Mouse (Mus musculus): ENCODE measurements around the gene Chrnd. TPM values are rescaled to one million over a fixed set of nuclear protein-coding genes. Genes with fewer than 3 reads are reported as not detected.

Chrnd gene
- not detected in 3 replicates for total RNA-seq (2017)

DNA sequence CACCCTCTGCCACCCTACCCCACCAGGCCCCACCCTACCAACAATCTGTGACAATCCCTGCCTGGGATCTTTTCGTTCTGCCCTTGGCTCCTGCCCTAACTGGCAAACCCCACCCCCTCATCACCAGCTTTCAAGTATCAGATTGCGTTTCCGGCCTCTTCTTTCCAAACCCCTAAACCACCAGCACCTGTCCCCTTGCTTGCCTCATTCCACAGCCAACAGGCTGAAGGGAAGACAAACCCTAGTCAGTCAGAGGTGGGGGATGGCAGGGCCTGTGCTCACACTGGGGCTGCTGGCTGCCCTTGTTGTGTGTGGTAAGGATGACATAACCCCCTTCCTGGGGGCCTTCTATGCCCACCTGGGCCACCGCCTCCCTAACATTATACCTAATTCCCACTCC, at the start of gene Chrnd:
Gene Chrnd, plus strand, starts transcription at position 179 of the 400 bp plus-strand sequence.
- ATAC-seq (replicated peaks; ENCODE audit: insufficient number of reproducible peaks, low FRiP score, low TSS enrichment, poor library complexity, severe bottlenecking), result no peak

DNA sequence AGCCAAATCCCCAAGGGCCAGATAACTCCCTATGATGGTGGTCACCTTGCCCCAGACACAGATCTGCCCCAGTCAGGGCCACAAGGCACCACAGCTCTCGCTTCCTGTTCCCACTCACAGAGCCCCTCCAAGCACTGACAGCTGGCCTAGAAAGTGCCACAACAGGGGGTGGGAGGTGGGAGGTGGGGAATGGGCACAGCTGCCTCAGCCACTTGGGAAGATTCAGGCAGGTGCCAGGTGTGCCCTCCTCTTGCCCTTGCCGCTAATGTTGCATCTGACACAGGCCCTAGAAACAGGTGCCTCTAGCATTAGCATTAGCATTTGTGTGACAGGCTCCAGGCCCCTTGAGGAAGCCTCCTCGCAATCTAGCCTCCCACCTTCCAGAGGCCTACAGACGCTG, 48.9 kb upstream of the Chrnd start:
- ATAC-seq (replicated peaks; ENCODE audit: insufficient number of reproducible peaks, low FRiP score, low TSS enrichment, poor library complexity, severe bottlenecking), result no peak

DNA sequence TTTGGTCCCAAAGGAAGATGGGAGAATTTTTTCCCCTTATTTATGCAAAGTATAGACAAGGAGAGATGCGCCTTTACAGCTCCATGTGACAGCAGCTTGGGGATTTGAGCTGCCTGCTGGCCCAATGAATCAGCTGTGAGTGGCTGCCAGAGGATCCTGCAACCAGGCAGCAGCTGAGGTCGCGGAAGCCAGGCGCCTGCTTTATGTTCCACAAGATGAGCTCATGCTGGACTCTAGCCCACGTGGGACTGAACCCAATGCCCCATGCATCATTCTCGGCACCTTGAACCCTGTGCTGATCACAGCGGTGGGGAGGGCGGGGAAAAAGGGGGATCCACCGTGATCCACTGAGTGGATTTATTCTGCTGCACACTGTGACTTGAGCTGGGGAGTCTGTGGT, 48.0 kb upstream of the Chrnd start:
- ATAC-seq (replicated peaks; ENCODE audit: insufficient number of reproducible peaks, low FRiP score, low TSS enrichment, poor library complexity, severe bottlenecking), result no peak

DNA sequence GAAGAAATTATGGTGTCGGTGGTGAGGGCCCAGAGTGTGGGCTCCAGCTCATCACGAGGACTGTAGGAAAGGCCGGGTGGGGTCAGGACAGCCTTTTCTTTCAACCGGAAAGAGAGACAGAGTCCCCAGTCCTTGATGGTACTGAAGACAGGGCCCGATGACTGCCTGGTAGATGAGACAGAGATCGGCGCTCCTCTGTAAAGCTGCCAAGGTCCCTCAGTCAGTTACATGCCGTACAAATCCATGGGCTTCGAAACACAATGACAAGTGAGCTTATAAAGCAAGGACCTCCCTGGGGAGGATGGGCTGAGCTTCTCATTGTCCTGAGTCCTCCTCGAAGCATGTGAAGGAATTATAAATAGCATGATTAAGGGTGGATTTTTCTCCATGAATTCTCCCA, 47.3 kb upstream of the Chrnd start:
- no peak for ATAC-seq (replicated peaks; ENCODE audit: insufficient number of reproducible peaks, low FRiP score, low TSS enrichment, poor library complexity, severe bottlenecking)

DNA sequence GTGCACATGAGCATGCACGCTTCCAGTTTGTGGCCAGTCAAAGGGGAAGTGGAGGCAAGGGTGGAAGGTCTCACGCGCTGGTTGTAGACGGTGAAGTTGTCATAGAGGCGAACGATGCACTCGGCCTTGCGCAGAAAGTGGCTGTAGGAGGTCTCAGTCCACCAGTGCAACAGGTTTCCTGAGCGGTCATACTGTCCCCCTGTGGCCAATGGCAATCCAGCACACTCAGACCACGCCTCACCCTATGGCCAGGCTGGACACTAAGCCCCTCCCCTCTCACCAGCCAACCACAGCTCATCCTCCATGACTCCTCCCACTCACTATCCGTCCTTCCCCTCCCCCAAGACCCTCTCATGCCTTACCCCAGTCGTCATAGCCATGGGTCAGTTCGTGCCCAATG, 41.0 kb upstream of the Chrnd start:
- ATAC-seq (replicated peaks; ENCODE audit: insufficient number of reproducible peaks, low FRiP score, low TSS enrichment, poor library complexity, severe bottlenecking), result no peak

DNA sequence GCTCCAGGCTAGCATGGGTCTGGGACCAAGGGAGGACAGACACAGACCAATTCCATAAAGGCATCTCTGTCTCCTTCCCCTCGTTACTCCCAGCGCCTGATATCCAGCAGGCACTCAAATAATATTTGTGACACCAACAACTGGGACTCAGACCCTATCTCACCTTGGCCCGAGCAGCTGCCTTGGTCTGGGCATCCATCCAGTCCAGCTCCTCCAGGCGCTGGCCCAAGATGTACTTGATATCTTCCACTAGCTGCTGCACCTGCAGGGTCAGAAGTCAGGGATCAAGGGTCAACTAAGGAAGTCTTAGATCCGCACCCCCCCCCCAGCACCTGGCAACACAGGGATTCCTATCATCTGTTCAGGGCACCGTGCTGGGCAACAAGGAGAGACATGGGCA, 39.1 kb upstream of the Chrnd start:
- ATAC-seq (replicated peaks; ENCODE audit: insufficient number of reproducible peaks, low FRiP score, low TSS enrichment, poor library complexity, severe bottlenecking), result no peak

DNA sequence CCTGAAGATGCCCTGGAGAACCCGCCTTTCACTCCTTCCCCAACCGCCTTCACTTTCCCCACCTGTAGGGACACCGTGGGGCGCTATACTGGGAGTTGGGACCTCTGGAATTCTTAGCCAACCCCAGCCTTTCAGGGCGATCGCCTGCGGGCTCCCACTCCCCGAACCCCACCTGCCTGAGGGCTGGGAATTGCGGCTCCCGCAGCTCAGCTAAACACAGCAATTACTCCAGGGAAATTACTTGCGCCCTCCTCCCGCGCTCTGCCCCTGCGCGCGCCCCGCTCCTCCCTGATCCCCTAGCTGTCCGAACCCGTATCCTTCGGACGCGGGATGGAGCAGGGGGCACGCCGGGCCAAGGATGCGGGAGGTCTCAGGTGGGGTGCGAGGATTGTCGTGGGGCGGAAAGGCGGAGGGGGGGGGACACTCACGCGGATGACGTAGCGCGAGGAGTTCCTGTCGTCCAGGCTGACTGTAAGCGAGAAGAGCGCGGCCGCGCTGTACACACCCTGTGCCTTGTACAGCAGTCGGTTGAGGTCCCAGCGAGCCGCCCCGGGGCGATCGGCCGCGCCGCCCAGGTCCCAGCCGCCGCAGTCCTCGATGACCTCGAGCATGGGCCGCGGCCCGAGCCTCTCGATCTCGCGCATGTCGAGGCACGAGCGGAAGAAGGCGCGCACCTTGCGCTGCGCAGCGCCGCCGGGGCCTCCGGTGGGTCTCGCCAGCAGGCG, 36.5 kb upstream of the Chrnd start:
- no peak for ATAC-seq (replicated peaks; ENCODE audit: insufficient number of reproducible peaks, low FRiP score, low TSS enrichment, poor library complexity, severe bottlenecking)

DNA sequence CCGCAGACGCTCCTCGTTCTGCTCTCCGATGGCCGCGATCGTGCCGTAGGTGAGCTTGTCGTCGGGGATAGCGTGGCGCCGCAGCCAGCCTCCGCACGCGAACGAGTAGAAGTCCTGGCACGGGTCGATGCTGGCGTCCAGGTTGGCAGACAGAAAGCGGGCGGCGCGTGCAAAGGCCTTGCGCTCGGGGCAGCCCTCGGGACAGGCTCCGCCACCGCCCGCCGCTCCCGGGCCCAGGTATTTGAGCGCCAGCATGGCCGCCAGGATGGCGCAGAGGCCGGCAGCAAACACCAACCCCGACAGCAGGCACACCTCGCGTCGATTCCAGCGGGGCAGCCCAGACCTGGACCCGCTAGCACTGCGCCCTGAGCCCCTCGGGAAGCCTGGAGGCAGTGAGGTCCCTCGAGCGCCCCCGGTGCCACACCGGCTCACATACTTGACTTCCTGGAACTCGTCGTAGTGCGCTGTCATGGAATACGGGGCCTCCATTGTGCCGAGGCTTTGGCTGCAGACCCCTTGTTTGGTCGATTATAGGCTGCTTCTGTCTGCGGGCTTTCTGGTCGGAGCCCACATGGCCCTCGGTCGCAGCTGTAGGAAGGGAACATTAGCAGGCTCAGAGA, 35.8 kb upstream of the Chrnd start:
- no peak for ATAC-seq (replicated peaks; ENCODE audit: insufficient number of reproducible peaks, low FRiP score, low TSS enrichment, poor library complexity, severe bottlenecking)

DNA sequence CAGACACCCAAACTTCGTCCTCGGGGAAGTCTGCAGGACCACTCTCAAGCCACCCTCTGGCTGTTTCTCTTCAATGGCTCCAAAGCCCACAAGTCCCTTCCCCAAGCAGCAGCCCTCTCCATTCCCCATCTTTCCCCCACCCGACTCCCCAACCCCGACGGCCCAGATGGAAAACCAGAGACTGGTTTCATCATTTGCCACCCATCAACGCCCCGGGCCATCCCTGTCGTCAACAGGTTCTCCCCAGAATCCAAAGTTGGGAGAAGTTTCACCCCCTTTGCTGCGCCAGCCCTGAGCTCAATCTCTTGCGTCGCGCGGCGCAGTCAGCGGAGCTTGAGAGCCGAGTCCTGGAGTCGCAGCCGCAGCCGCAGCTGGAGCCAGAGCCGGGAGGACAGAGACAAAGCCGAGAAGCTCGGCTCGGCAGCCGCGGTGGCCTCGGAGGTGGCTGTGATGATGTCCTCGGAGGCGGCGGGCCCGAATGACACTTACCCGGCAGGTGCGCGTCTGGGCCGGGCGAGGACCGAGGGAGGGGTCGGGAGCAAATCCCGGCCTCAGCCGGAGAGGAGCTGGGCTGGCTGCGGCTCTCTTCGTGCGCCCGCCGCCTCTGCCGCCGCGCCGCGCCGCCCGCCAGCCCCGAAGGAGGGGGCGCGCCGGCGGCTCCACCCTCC, 34.7 kb upstream of the Chrnd start:
- ATAC-seq (replicated peaks; ENCODE audit: insufficient number of reproducible peaks, low FRiP score, low TSS enrichment, poor library complexity, severe bottlenecking), result no peak

DNA sequence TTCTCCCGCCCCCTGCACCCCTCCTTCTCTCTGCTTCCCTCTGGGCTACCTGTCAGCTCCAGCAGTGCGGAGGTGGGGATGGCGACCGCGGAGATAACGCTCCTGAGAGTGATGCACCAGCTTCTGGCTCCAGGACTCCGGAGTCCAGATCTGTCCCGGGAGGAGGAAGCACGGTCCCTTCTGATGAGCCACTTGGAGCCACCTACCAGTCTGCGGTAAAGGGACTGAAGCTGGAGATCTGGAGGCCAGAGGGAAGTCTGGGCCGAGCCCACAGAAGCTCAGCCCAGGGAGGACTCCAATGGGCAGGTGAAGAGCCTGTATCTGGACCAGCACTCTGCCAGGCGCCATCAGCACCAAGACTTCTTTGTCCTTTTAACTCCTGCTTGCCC, 34.2 kb upstream of the Chrnd start, which contains the start of gene Ecel1:
Gene Ecel1, minus strand, starts transcription at position 323 of the 389 bp plus-strand sequence.
- ATAC-seq (replicated peaks; ENCODE audit: insufficient number of reproducible peaks, low FRiP score, low TSS enrichment, poor library complexity, severe bottlenecking), result no peak

DNA sequence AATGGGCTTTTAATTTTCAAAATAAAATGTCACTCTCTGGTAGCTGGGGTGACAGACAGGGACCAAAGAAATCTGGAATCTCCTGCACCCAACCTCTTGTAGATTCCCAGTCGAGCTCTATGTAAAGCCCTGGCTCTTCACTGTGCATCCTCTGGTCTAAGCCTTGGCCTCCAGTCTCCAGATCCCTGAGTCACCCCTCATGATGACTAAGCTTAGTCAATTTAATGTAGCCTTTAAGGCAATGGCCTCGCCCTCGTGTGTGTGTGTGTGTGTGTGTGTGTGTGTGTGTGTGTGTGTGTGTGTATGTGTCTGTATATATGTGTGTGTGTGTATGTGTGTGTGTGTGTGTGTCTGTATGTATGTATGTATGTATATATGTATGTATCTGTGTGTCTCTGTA, 31.0 kb upstream of the Chrnd start:
- no peak for ATAC-seq (replicated peaks; ENCODE audit: insufficient number of reproducible peaks, low FRiP score, low TSS enrichment, poor library complexity, severe bottlenecking)

DNA sequence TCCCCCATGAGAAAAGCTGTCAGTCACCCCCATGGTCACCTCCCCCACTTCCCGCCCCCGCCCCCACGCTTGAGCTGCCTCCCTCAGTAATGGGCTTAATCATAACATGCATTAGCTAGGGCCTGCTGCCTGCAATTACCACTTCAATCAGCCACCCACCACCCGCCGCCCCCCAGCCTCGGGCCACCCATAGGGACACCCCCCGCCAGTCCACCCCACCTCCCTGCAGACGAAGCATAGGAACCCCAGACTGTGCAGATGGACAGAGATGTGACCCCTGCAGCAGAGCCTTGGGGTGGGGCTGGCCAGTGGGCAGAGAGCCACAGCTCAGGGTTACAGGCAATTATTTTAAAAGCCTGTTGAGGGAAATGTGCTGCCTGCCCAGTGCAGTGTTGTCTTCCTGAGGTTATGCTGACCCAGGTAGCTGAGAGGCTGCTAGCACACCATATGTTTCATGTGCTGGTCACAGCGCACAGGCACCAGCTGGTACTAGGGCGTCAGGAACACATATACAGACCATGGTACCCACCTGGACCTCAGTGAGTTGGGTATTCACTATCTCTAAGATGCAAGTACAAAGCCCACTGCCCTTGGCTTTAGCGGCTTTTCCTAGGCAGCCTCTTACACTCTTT, 26.1 kb upstream of the Chrnd start:
- ATAC-seq (replicated peaks; ENCODE audit: insufficient number of reproducible peaks, low FRiP score, low TSS enrichment, poor library complexity, severe bottlenecking), result no peak

DNA sequence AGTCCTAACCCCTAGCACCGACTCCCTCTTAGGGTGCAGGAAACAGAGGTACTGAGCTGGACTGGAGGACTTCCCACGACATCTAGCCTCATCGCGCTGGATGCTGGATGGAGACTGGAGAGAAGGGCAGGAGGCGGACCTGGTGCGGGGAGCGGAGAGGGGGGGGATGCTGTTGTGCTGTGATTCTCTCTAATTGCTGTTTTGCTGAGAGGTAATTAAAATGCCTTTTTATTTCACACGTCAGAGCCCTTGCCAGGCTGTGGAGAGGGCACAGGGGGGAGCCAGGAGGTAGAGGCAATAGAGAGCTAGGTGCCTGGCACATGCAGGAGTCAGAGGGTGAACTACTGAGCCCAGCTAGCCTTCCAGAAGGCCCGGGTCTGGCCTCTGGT, 25.6 kb upstream of the Chrnd start:
- no peak for ATAC-seq (replicated peaks; ENCODE audit: insufficient number of reproducible peaks, low FRiP score, low TSS enrichment, poor library complexity, severe bottlenecking)

DNA sequence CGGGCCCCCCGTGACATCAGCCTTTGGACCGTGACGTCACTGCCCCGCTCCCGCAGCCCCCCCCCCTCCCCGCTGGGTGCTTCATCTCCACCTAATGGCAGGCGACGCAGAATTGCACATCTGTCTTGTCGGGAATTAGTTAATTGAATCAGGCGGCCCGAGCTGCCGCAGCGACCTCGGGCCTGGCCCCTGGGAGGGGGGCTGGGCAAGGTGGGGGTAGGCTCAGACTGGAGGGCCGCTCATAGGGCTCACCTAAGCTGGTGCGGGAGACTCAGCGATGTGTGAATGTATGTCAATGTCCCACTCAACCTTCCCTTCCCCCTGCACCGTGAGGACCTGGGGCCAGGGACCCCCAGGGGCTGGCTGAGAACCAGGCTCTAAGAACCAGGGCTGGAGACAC, 19.9 kb upstream of the Chrnd start:
- no peak for ATAC-seq (replicated peaks; ENCODE audit: insufficient number of reproducible peaks, low FRiP score, low TSS enrichment, poor library complexity, severe bottlenecking)

DNA sequence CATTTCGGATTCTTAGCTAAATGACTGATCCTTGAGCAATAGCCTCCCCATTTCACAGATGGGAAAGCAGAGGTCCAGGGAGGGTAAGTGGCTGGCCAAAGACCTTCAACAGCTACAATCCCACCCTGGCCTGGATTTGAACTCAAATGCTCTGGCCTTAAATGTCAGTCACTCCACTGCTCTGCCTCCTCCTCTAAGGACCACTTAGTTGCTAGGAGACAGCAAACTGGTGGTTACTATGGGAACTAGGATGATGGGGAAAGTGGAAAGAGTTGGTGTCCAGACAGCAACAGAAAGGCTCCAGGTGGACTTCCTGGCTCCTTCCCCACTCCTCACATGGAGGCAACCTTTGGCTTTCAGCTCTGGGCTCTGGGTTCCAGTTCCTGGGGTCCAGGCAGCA, 19.1 kb upstream of the Chrnd start:
- ATAC-seq (replicated peaks; ENCODE audit: insufficient number of reproducible peaks, low FRiP score, low TSS enrichment, poor library complexity, severe bottlenecking), result no peak

DNA sequence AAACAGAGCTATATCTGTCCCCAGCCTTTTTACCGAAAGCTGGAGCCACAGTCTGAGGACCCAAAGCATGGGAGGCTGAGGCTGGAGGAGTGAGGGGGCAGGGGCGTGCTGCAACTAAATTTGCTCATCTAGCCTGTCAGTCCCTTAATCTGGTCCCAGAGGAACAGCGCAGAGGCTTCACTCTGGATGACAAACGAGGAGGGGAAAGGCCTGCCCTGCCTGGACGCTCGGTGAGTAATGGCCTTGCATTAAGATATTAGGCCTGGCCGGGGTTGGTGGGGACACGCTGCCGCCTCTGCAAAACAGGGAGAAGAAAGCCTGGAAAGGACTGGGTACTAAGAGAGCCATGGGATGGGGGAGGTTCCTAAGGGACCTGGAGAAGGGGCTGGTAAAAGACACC, 18.1 kb upstream of the Chrnd start:
- ATAC-seq (replicated peaks; ENCODE audit: insufficient number of reproducible peaks, low FRiP score, low TSS enrichment, poor library complexity, severe bottlenecking), result no peak

DNA sequence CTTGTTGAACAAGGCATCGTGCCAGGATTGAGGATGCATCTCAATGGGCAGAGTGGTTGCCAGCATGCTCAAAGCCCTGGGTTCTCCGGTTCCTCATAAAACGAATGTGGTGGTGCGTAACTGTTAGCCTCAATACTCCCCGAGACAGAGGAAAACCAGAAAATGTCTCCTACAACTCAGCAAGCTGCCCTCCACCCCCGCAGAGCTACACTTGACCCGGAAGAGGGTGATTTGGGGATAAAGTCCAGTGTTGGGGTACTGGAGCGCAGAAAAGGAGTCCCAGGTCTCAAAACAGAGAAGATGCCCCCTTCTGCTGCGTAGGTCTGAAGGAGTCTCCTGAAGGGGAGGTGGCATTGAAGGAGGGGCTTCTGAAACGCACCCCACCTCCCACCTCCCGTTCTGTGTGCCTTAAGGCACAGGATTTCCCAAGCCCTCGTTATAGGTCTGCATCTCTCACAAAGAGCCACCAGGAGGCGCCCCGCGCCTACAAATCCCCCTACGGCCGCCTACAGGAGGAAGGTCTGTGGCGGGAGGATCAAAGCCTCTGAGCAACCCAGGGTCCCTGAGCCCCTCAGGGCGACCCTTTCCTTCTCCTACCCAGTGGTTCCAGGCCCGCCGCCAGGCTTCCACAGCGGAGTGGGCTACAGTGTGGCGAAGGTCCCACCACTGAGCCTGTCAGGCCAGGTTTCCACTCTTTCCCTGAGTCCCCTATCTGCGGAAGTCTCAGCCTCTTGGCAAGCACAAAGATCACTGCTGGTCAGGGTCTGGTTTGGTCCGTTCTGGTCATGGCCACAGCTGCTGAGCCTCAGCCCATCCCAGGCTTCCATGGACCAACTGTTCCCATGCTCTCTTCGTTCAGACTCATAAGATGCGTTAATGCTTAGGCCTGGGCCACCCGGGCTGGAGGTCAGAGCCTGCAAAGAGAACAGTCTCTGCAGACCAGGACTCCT, 16.1 kb upstream of the Chrnd start:
- ATAC-seq (replicated peaks; ENCODE audit: insufficient number of reproducible peaks, low FRiP score, low TSS enrichment, poor library complexity, severe bottlenecking), result 0 out of 2 replicates have a peak, but pooled peaks have one; percentile 24

DNA sequence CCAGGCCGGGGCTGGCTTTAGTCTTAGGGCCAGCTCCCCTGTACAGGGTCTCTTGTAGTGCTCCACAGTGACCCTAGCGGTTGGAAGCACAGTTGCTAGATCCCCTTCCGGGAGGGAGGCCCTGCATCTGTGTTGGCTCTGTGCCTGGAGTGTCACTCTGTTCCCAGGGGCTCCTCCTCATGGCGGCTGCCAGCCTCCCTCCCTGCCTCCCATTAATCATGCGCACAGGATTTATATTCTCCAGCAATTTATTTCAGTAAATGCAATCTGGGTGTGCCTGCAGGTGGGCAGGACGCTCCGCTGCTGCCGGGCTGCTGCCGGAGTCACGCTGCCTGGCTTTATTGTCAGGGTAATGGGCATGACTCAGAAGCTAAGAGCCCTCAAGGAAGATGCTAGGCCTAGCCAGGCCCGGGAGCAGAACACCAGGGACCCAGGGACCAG, 14.5 kb upstream of the Chrnd start:
- ATAC-seq (replicated peaks; ENCODE audit: insufficient number of reproducible peaks, low FRiP score, low TSS enrichment, poor library complexity, severe bottlenecking), result no peak

DNA sequence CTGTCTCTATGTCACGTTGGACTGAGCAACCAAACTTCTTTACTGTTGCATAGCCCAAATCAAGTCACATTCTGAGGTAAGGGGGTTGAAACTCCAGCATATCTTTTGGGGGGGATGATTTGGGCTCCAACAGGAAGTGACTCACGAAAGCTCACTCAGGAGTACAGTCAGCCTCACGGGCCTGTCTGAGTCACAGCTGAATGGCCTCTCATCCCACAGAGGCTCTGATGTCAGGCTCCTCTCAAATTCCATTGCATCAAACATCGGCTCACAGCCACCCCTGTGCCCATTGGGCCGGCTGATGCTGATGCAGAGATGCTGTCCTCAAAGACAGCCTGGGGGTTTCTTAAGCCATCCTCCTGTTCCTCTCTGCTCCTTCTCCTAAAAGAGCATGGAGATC, 9.5 kb upstream of the Chrnd start:
- ATAC-seq (replicated peaks; ENCODE audit: insufficient number of reproducible peaks, low FRiP score, low TSS enrichment, poor library complexity, severe bottlenecking), result no peak
